12 mouse cellular contexts compared by ENCODE assay signal in genomic region chr9:23377831-23378730, GRCm38 (mm10).
DNase-seq lines count a peak whose midpoint lies in the region; ATAC-seq and TF ChIP-seq lines count a peak whose summit lies in the region.
"Had no signal": no experiment of that assay in that cellular context is flagged by ENCODE, and none has a peak within 500 bp of the region (broad histone marks: within the 10 kb centered on the region; RNA-seq: fewer than 3 reads in every experiment).

No protein-coding gene starts in this region.

- no peak overlapping the region for H3K4me3 ChIP-seq in limb, embryonic 12.5 days (replicated peaks)
- H3K4me3 ChIP-seq in limb, embryonic 10.5 days = no peak overlapping the region
- H3K4me3 ChIP-seq in embryonic facial prominence, embryonic 13.5 days = no peak overlapping the region
- no peak overlapping the region for H3K4me3 ChIP-seq in hindbrain, embryonic 13.5 days
- H3K4me3 ChIP-seq in midbrain, postnatal 0 days (ENCODE audit: low read depth, low read length) = no peak overlapping the region
- H3K4me3 ChIP-seq in kidney, embryonic 15.5 days (replicated peaks) = no peak overlapping the region
- H3K4me3 ChIP-seq: erythroblast, embryonic 14.5 days; megakaryocyte, embryonic 14.5 days had no signal

- peaks cover 22% of the 10 kb centered on the region for H3K4me1 ChIP-seq in limb, embryonic 12.5 days (replicated peaks)
- peaks cover 17% of the 10 kb centered on the region for H3K4me1 ChIP-seq in limb, embryonic 10.5 days
- H3K4me1 ChIP-seq in embryonic facial prominence, embryonic 13.5 days = peaks cover 24% of the 10 kb centered on the region
- peaks cover 38% of the 10 kb centered on the region for H3K4me1 ChIP-seq in hindbrain, embryonic 13.5 days (replicated peaks)
- H3K4me1 ChIP-seq in midbrain, postnatal 0 days (ENCODE audit: insufficient read depth, low read length) = no peaks in the 10 kb centered on the region
- H3K4me1 ChIP-seq in kidney, embryonic 15.5 days = 0 out of 2 replicates have a peak, but pooled peaks cover 10% of the 10 kb centered on the region
- H3K4me1 ChIP-seq: megakaryocyte, embryonic 14.5 days had no signal

- TF ChIP-seq CTCF in midbrain, postnatal 0 days (IDR thresholded peaks at IDR 0.05) = no peak

- H3K36me3 ChIP-seq in limb, embryonic 12.5 days = no peaks in the 10 kb centered on the region
- H3K36me3 ChIP-seq in limb, embryonic 10.5 days = no peaks in the 10 kb centered on the region
- no peaks in the 10 kb centered on the region for H3K36me3 ChIP-seq in embryonic facial prominence, embryonic 13.5 days
- H3K36me3 ChIP-seq in hindbrain, embryonic 13.5 days = no peaks in the 10 kb centered on the region
- H3K36me3 ChIP-seq in midbrain, postnatal 0 days (ENCODE audit: insufficient read depth, low read length) = no peaks in the 10 kb centered on the region
- no peaks in the 10 kb centered on the region for H3K36me3 ChIP-seq in kidney, embryonic 15.5 days

- no peak overlapping the region for H3K9ac ChIP-seq in limb, embryonic 12.5 days (replicated peaks)
- no peak overlapping the region for H3K9ac ChIP-seq in embryonic facial prominence, embryonic 13.5 days
- H3K9ac ChIP-seq in hindbrain, embryonic 13.5 days = no peak overlapping the region
- no peak overlapping the region for H3K9ac ChIP-seq in midbrain, postnatal 0 days (replicated peaks; ENCODE audit: low read length, poor library complexity, severe bottlenecking)
- H3K9ac ChIP-seq in kidney, embryonic 15.5 days = no peak overlapping the region

- H3K27ac ChIP-seq in limb, embryonic 12.5 days = peak overlapping the region; percentile 72
- H3K27ac ChIP-seq in limb, embryonic 10.5 days = no peak overlapping the region
- 0 out of 2 replicates have a peak overlapping the region, but pooled peaks have one; percentile 81 for H3K27ac ChIP-seq in embryonic facial prominence, embryonic 13.5 days
- peak overlapping the region; percentile 49 for H3K27ac ChIP-seq in hindbrain, embryonic 13.5 days
- H3K27ac ChIP-seq in midbrain, postnatal 0 days (ENCODE audit: low read depth, low read length) = no peak overlapping the region
- H3K27ac ChIP-seq in kidney, embryonic 15.5 days = no peak overlapping the region

- no peak for ATAC-seq in limb, embryonic 12.5 days (ENCODE audit: insufficient number of reproducible peaks, insufficient read depth, low FRiP score, low TSS enrichment, low read depth)
- ATAC-seq in embryonic facial prominence, embryonic 13.5 days (ENCODE audit: insufficient number of reproducible peaks, insufficient read depth, low FRiP score, low TSS enrichment, low read depth) = no peak
- peak; percentile 26 for ATAC-seq in hindbrain, embryonic 13.5 days (ENCODE audit: low FRiP score)
- no peak for ATAC-seq in midbrain, postnatal 0 days (ENCODE audit: low FRiP score)
- no peak for ATAC-seq in kidney, embryonic 15.5 days (replicated peaks; ENCODE audit: low FRiP score)

- 36% methylated on average over 5 of the region's 5 CpGs for WGBS in limb, embryonic 12.5 days
- 80% methylated on average over 5 of the region's 5 CpGs for WGBS in limb, embryonic 10.5 days
- 27% methylated on average over 5 of the region's 5 CpGs for WGBS in embryonic facial prominence, embryonic 13.5 days
- 21% methylated on average over 5 of the region's 5 CpGs for WGBS in hindbrain, embryonic 13.5 days
- 17% methylated on average over 5 of the region's 5 CpGs for WGBS in midbrain, postnatal 0 days
- 71% methylated on average over 5 of the region's 5 CpGs for WGBS in kidney, embryonic 15.5 days

- DNase-seq in limb, embryonic 10.5 days (ENCODE audit: low spot score) = no peak
- DNase-seq in midbrain, postnatal 0 days (ENCODE audit: low spot score) = peak; percentile 22
- DNase-seq in layer of hippocampus, postnatal 25 days (ENCODE audit: extremely low spot score in 1 of 2, low spot score in 1 of 2) = no peak
- DNase-seq in adrenal gland, adult (ENCODE audit: inconsistent age in 2 of 2, low spot score in 1 of 2) = no peak
- DNase-seq: liver; thymus, postnatal 36 days had no signal

- no peaks in the 10 kb centered on the region for H3K27me3 ChIP-seq in limb, embryonic 12.5 days
- H3K27me3 ChIP-seq in limb, embryonic 10.5 days (ENCODE audit: low read depth, poor library complexity, severe bottlenecking) = no peaks in the 10 kb centered on the region
- no peaks in the 10 kb centered on the region for H3K27me3 ChIP-seq in embryonic facial prominence, embryonic 13.5 days
- no peaks in the 10 kb centered on the region for H3K27me3 ChIP-seq in hindbrain, embryonic 13.5 days
- H3K27me3 ChIP-seq in midbrain, postnatal 0 days (ENCODE audit: insufficient read depth, low read length) = no peaks in the 10 kb centered on the region
- no peaks in the 10 kb centered on the region for H3K27me3 ChIP-seq in kidney, embryonic 15.5 days
- H3K27me3 ChIP-seq: megakaryocyte, embryonic 14.5 days had no signal

- 0 out of 2 replicates have a peak overlapping the region, but pooled peaks have one; percentile 30 for H3K4me2 ChIP-seq in limb, embryonic 12.5 days
- H3K4me2 ChIP-seq in embryonic facial prominence, embryonic 13.5 days = peak overlapping the region; percentile 18; the same call in 1 of the 2 replicates
- H3K4me2 ChIP-seq in hindbrain, embryonic 13.5 days = no peak overlapping the region
- H3K4me2 ChIP-seq in midbrain, postnatal 0 days (ENCODE audit: low read depth, low read length, poor library complexity, severe bottlenecking) = no peak overlapping the region
- H3K4me2 ChIP-seq in kidney, embryonic 15.5 days = no peak overlapping the region

- H3K9me3 ChIP-seq in limb, embryonic 12.5 days = no peaks in the 10 kb centered on the region
- no peaks in the 10 kb centered on the region for H3K9me3 ChIP-seq in limb, embryonic 10.5 days (replicated peaks)
- no peaks in the 10 kb centered on the region for H3K9me3 ChIP-seq in embryonic facial prominence, embryonic 13.5 days
- H3K9me3 ChIP-seq in hindbrain, embryonic 13.5 days = no peaks in the 10 kb centered on the region
- H3K9me3 ChIP-seq in midbrain, postnatal 0 days (ENCODE audit: low read length) = no peaks in the 10 kb centered on the region
- H3K9me3 ChIP-seq in kidney, embryonic 15.5 days (replicated peaks) = no peaks in the 10 kb centered on the region
- H3K9me3 ChIP-seq: megakaryocyte, embryonic 14.5 days had no signal

Comparison
In these comparisons a context has a peak if more than half of its experiments do, and no peak if none do; other contexts are left out.
1. H3K27ac ChIP-seq: peak in limb, embryonic 12.5 days (single experiment), embryonic facial prominence, embryonic 13.5 days (single experiment) and hindbrain, embryonic 13.5 days (single experiment); none in limb, embryonic 10.5 days (single experiment), midbrain, postnatal 0 days (single experiment) and kidney, embryonic 15.5 days (single experiment).
2. H3K4me2 ChIP-seq: peak in limb, embryonic 12.5 days (single experiment) and embryonic facial prominence, embryonic 13.5 days (single experiment); none in hindbrain, embryonic 13.5 days (single experiment), midbrain, postnatal 0 days (single experiment) and kidney, embryonic 15.5 days (single experiment).